8 mouse cellular contexts compared by ENCODE assay signal in genomic region chr5:122820777-122821523, GRCm38 (mm10). TPM values are rescaled to one million over a fixed set of nuclear protein-coding genes. Genes with fewer than 3 reads are reported as not detected.
A peak's percentile ranks its signal among the peaks of the same experiment; 100 is the strongest.
DNase-seq lines count a peak whose midpoint lies in the region; ATAC-seq lines count a peak whose summit lies in the region.

Gene Anapc5, minus strand, starts transcription at chr5:122821339.

- peak; percentile 98 for DNase-seq in NIH3T3 (ENCODE audit: low read depth)
- DNase-seq in cerebellum, postnatal 10 days, result peak; percentile 94 to 96
- peak; percentile 90 to 93 for DNase-seq in frontal cortex, postnatal 10 days (ENCODE audit: low spot score in 2 of 2)
- peak; percentile 89 to 96 for DNase-seq in layer of hippocampus, postnatal 14 days (ENCODE audit: low spot score in 2 of 2)
- DNase-seq in lung, postnatal 14 days, result peak; percentile 91
- peak; percentile 90 for DNase-seq in retina, adult 2 months (ENCODE audit: low read depth, low spot score)
- DNase-seq in thymus, postnatal 36 days, result peak; percentile 92 to 94

- ATAC-seq in hindbrain, embryonic 12.5 days (ENCODE audit: low FRiP score), result peak; percentile 100

- no peaks in the 10 kb centered on the region for H3K27me3 ChIP-seq in hindbrain, embryonic 12.5 days

- H3K9me3 ChIP-seq in hindbrain, embryonic 12.5 days (replicated peaks), result no peaks in the 10 kb centered on the region

- peaks cover 18% of the 10 kb centered on the region for H3K4me1 ChIP-seq in hindbrain, embryonic 12.5 days

- peak within 1 kb of the TSS; percentile 58 for H3K4me2 ChIP-seq in hindbrain, embryonic 12.5 days (replicated peaks)

- peaks cover 31% of the 10 kb centered on the region for H3K36me3 ChIP-seq in hindbrain, embryonic 12.5 days

- H3K27ac ChIP-seq in hindbrain, embryonic 12.5 days, result peak within 1 kb of the TSS; percentile 96

- WGBS in hindbrain, embryonic 12.5 days, result under 1% methylated on average over 55 of the region's 55 CpGs

- peak within 1 kb of the TSS; percentile 83 for H3K4me3 ChIP-seq in hindbrain, embryonic 12.5 days

- peak within 1 kb of the TSS; percentile 87 for H3K9ac ChIP-seq in hindbrain, embryonic 12.5 days

RNA-seq across cellular contexts. Expression of gene Anapc5, which starts in this region (rescaled TPM):
- polyA plus RNA-seq in hindbrain, embryonic 12.5 days (2016; fragmentation: Nextera tagmentation; extraction: Ambion mirVana), result 508 and 529 TPM in 2 replicates
- total RNA-seq in layer of hippocampus, postnatal 14 days (2021), result 100 to 1,000 TPM; 215 to 219 TPM

Comparison
In these comparisons a context has a peak if more than half of its experiments do, and no peak if none do; other contexts are left out.
1. Peak in every context shown above with its lines: DNase-seq, ATAC-seq, H3K4me3 ChIP-seq and H3K27ac ChIP-seq.